Mouse (Mus musculus): ENCODE data around the gene Rab17.

DNA sequence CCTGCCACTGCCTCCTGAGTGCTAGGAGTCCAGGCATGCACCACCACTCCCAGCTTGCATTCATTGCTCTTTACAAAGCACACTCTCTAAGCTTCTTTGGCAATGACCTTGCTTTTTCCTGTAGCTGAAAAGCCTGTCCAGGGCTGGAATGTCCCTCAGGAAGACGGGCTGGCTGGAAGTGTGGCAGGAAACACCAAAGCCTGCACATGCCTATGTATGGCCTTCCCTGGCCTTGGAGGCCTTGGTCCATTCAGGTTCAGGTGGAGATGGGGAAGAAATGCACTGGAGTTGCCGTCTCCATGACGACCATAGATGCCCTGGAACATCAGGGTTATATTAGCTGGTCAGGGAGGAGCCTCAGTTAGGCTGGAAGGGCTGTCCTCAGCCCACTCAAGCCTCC, 44.3 kb upstream of the Rab17 start:
- TF ChIP-seq CTCF (IDR thresholded peaks at IDR 0.05; ENCODE audit: control insufficient read depth, insufficient read depth, insufficient replicate concordance, low read depth, low read length), result no peak
- TF ChIP-seq POLR2A (IDR thresholded peaks at IDR 0.05; ENCODE audit: control insufficient read depth, low read depth, low read length), result no peak
